Mouse (Mus musculus) liver, postnatal 0 days (tissue): ENCODE data around the gene Dsp.

ENCODE experiments used
- CTCF ChIP-seq: sonication (generic); IDR thresholded peaks from 2 replicates; pipeline ENCODE4 v1.5.1; 2016; ENCODE audit warnings: antibody characterized with exemption, low read depth
- EP300 ChIP-seq: IDR thresholded peaks from 2 replicates; pipeline ENCODE4 v1.6.1; 2016; ENCODE audit warnings: antibody characterized with exemption, low read depth, mild to moderate bottlenecking

DNA sequence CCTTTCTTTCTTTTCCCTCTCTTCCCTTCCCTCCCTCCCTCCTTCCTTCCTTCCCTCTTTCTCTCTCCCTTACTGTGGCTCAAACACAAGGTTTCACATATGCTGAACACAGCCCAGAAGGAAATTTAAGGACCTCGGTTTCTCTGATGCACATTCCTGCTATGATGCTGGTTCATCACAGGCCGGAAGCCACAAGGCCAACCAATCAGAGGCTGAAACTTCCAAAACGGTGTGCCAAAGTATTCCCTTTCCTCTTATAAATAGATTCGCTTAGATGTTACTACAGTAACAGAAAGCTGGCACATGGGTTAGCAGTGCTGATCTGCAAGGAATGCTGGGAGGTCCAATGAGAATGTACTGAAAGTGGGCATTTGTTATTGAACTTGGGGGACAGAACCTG, 47.7 kb upstream of the Dsp start:
- TF ChIP-seq CTCF, result no peak
- no peak for TF ChIP-seq EP300
